Mouse (Mus musculus) intestine, embryonic 14.5 days (tissue): ENCODE data around the gene Ghdc. TPM values are rescaled to one million over a fixed set of nuclear protein-coding genes. Genes with fewer than 3 reads are reported as not detected.
"Not testable (repeated sequence)": the region's sequence is repeated elsewhere in the genome, so short reads cannot be mapped to it uniquely, and the experiment has no call there.

Experiments
- ATAC-seq: fragments of 200-750 bp; cut with Nextera tagmentation; replicated peaks from 2 replicates; pipeline ENCODE4 v1.8.0; 2017; ENCODE audit warnings: low read depth, moderate number of reproducible peaks, moderate TSS enrichment, moderate library complexity; ENCODE audit not compliant: low FRiP score, low TSS enrichment
- DNase-seq: peaks from one replicate; pipeline ENCODE4 v3.0.0-alpha.2; 2018; ENCODE audit warnings: low spot score
- H3K27ac ChIP-seq: fragments of 300-500 bp; sonication (generic); 2 replicates; pipeline ENCODE4 v1.5.1; 2014; ENCODE audit warnings: low read depth, mild to moderate bottlenecking, control low read depth
- H3K27me3 ChIP-seq: fragments of 300-500 bp; sonication (generic); replicated peaks from 2 replicates; pipeline ENCODE4 v1.6.1; 2014; ENCODE audit warnings: low read length, control low read depth; ENCODE audit not compliant: control insufficient read depth, insufficient read depth
- H3K36me3 ChIP-seq: fragments of 300-500 bp; sonication (generic); 2 replicates; pipeline ENCODE4 v1.6.1; 2014; ENCODE audit warnings: low read length, control low read depth; ENCODE audit not compliant: control insufficient read depth, insufficient read depth
- H3K4me1 ChIP-seq: fragments of 300-500 bp; sonication (generic); replicated peaks from 2 replicates; pipeline ENCODE4 v1.6.1; 2014; ENCODE audit warnings: low read length, control low read depth, mixed read lengths; ENCODE audit not compliant: control insufficient read depth, insufficient read depth
- H3K4me2 ChIP-seq: fragments of 300-500 bp; sonication (generic); 2 replicates; pipeline ENCODE4 v1.6.1; 2014; ENCODE audit warnings: low read length
- H3K4me3 ChIP-seq: fragments of 300-500 bp; sonication (generic); 2 replicates; pipeline ENCODE4 v1.5.1; 2014; ENCODE audit warnings: low read depth, low read length, control low read depth, mixed read lengths
- H3K9ac ChIP-seq: fragments of 300-500 bp; sonication (generic); 2 replicates; pipeline ENCODE4 v1.6.1; 2014; ENCODE audit warnings: mild to moderate bottlenecking, low read length
- H3K9me3 ChIP-seq: fragments of 300-500 bp; sonication (generic); 2 replicates; pipeline ENCODE4 v1.6.1; 2016; ENCODE audit warnings: low read length, control low read depth; ENCODE audit not compliant: control insufficient read depth
- WGBS: fragments of 180-500 bp; shearing (Covaris S2); extraction: QIAGEN DNeasy Blood & Tissue Kit; methylation state at CpG from one replicate; pipeline ENCODE4 v1.1.7; 2014; 5-methylcytosine and 5-hydroxymethylcytosine counted together
- polyA plus RNA-seq: library from polyadenylated mRNA; unstranded; fragments of >200 nt; fragmentation: Nextera tagmentation; extraction: Ambion mirVana; gene quantifications from 2 replicates; pipeline ENCODE4 v1.2.1, GENCODE M21; 2014

Gene Ghdc
- polyA plus RNA-seq, 1 experiment from 2014 or later = 3.5 TPM

DNA sequence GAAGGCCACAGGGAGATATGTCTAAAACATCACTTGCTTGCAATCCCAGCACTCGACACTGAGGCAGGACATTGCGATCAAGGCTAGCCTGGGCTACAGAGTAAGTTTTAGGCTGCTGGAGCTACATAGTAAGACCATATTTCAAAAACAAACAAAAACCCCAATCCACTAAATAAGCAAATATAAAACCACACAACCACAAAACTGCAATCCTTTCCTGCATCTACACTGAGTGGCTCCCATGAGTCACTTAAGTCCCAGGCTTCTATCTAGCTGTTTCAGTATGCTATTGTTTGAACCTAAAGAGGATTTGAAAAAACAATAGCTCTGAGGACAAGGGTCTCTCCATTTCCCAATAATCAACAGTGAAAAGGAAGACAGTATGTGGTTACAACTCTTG lies 24.6 kb upstream of the Ghdc start:
- no peaks in the 10 kb centered on the region for H3K27me3 ChIP-seq
- DNase-seq (no peak), ATAC-seq (no peak)
- no peak overlapping the region for H3K27ac ChIP-seq
- H3K9ac ChIP-seq = no peak overlapping the region
- no peak overlapping the region for H3K4me2 ChIP-seq
- no peaks in the 10 kb centered on the region for H3K9me3 ChIP-seq
- 87% methylated on average over 2 of the region's 2 CpGs for WGBS
- H3K4me3 ChIP-seq = no peak overlapping the region
- peaks cover 45% of the 10 kb centered on the region for H3K36me3 ChIP-seq
- H3K4me1 ChIP-seq = no peaks in the 10 kb centered on the region

GRCm38 (mm10) chr11:100791457-100792049 lies 20.8 kb upstream of the Ghdc start:
- no peaks in the 10 kb centered on the region for H3K27me3 ChIP-seq
- H3K27ac ChIP-seq = no peak overlapping the region
- DNase-seq (no peak), ATAC-seq (no peak)
- WGBS = 87% methylated on average over 2 of the region's 2 CpGs
- H3K36me3 ChIP-seq = peaks cover 67% of the 10 kb centered on the region
- no peak overlapping the region for H3K4me2 ChIP-seq
- H3K9me3 ChIP-seq = no peaks in the 10 kb centered on the region
- H3K4me1 ChIP-seq = no peaks in the 10 kb centered on the region
- no peak overlapping the region for H3K9ac ChIP-seq
- no peak overlapping the region for H3K4me3 ChIP-seq

- H3K27me3 ChIP-seq, H3K4me3 ChIP-seq, H3K4me2 ChIP-seq, H3K9me3 ChIP-seq, DNase-seq, H3K9ac ChIP-seq, H3K27ac ChIP-seq, ATAC-seq, H3K4me1 ChIP-seq: not testable (repeated sequence)
- H3K36me3 ChIP-seq = peaks cover 58% of the 10 kb centered on the region
- 93% methylated on average over 9 of the region's 9 CpGs for WGBS
Observed at GRCm38 (mm10) chr11:100790644-100791043, 19.9 kb upstream of the Ghdc start.

DNA sequence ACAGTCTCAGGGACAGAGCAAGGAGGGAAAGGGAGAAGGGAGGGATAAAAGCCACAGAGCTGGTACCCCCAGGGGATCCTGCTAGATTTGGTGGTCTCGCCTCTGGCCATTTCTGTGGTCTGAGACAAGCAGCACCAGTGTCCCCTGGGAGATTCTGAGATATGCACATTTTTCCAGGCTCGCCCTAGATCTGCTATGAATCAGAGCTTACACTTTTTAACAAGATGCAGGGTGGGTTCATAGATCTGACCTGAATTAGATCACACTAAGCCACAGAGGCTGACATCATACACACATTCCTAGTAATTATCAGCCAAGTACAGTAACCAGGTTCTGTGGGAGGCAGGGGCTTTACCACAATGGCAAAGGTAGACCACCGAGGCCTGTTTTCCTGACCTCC lies 18.9 kb upstream of the Ghdc start:
- Histone ChIP-seq H3K9me3 (no peaks in the 10 kb centered on the region), H3K27me3 (no peaks in the 10 kb centered on the region), H3K4me3 (no peak overlapping the region), H3K36me3 (peaks cover 56% of the 10 kb centered on the region), H3K27ac (no peak overlapping the region), H3K4me2 (no peak overlapping the region), H3K9ac (no peak overlapping the region), H3K4me1 (no peaks in the 10 kb centered on the region)
- ATAC-seq (no peak), DNase-seq (no peak)
- WGBS = 86% methylated on average over 3 of the region's 3 CpGs

DNA sequence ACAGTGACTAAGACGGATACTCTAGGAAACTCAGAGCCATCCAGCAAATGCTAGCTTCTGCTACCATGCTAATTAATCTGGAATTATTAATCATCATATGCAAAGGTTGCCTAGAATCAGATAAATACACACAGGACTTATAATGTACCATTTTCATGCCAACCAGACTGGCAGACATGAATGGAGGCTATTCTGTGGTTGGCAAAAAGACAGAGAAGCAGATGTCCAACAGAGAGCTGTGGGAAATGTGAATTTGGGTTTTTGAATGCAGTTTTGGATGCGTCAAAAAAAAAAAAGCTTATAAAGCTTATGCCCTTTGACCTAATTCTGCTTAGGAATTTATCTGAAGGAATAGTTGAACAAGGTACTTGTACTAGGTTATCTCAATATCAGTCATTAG lies 15.0 kb upstream of the Ghdc start:
- ATAC-seq = no peak
- Histone ChIP-seq H3K4me2 (no peak overlapping the region), H3K36me3 (peaks cover 65% of the 10 kb centered on the region), H3K27me3 (no peaks in the 10 kb centered on the region), H3K27ac (no peak overlapping the region), H3K9ac (no peak overlapping the region), H3K4me1 (no peaks in the 10 kb centered on the region), H3K4me3 (no peak overlapping the region), H3K9me3 (no peaks in the 10 kb centered on the region)
- 96% methylated on average over 2 of the region's 2 CpGs for WGBS
- no peak for DNase-seq

- H3K9me3 ChIP-seq = no peaks in the 10 kb centered on the region
- no peak for ATAC-seq
- no peak overlapping the region for H3K4me2 ChIP-seq
- H3K4me1 ChIP-seq = no peaks in the 10 kb centered on the region
- H3K27ac ChIP-seq = no peak overlapping the region
- WGBS = 89% methylated on average over 8 of the region's 8 CpGs
- H3K9ac ChIP-seq = no peak overlapping the region
- H3K4me3 ChIP-seq = no peak overlapping the region
- no peak for DNase-seq
- peaks cover 50% of the 10 kb centered on the region for H3K36me3 ChIP-seq
- no peaks in the 10 kb centered on the region for H3K27me3 ChIP-seq
Observed at GRCm38 (mm10) chr11:100784286-100784685, 13.5 kb upstream of the Ghdc start.

DNA sequence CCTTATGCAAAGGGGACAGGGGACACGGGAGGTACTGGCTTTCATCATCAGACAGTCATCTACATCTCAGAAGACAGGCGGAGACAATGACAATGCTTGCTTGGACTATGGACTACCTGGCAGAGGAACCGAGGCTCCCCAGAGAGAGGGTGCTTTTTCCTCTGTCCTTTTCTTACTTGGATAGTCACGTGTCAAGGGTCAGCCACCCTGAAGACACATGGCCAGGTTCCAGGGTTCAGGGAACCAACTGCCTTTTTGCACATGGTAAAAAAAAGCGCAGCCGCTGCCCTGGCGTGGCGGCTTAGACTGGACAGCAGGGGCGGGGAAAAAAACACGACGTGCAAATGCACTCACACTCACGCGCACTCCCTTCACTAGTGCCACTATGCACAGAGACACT lies 11.8 kb upstream of the Ghdc start:
- ATAC-seq (no peak), DNase-seq (no peak)
- no peaks in the 10 kb centered on the region for H3K27me3 ChIP-seq
- H3K27ac ChIP-seq = no peak overlapping the region
- 88% methylated on average over 13 of the region's 13 CpGs for WGBS
- no peak overlapping the region for H3K4me2 ChIP-seq
- H3K4me1 ChIP-seq = no peaks in the 10 kb centered on the region
- no peak overlapping the region for H3K9ac ChIP-seq
- no peaks in the 10 kb centered on the region for H3K9me3 ChIP-seq
- H3K36me3 ChIP-seq = peaks cover 42% of the 10 kb centered on the region
- no peak overlapping the region for H3K4me3 ChIP-seq

GRCm38 (mm10) chr11:100781763-100782475 lies 11.2 kb upstream of the Ghdc start:
- Histone ChIP-seq H3K9me3 (no peaks in the 10 kb centered on the region), H3K4me1 (no peaks in the 10 kb centered on the region), H3K27me3 (no peaks in the 10 kb centered on the region), H3K9ac (no peak overlapping the region), H3K4me3 (no peak overlapping the region), H3K36me3 (peaks cover 36% of the 10 kb centered on the region), H3K4me2 (no peak overlapping the region), H3K27ac (no peak overlapping the region)
- ATAC-seq (no peak), DNase-seq (no peak)
- WGBS = 88% methylated on average over 15 of the region's 15 CpGs

- no peak for ATAC-seq
- WGBS = 80% methylated on average over 8 of the region's 8 CpGs
- no peaks in the 10 kb centered on the region for H3K9me3 ChIP-seq
- no peak overlapping the region for H3K4me3 ChIP-seq
- no peaks in the 10 kb centered on the region for H3K4me1 ChIP-seq
- H3K4me2 ChIP-seq = no peak overlapping the region
- H3K27me3 ChIP-seq = no peaks in the 10 kb centered on the region
- no peak for DNase-seq
- H3K9ac ChIP-seq = no peak overlapping the region
- no peak overlapping the region for H3K27ac ChIP-seq
- peaks cover 33% of the 10 kb centered on the region for H3K36me3 ChIP-seq
Observed at GRCm38 (mm10) chr11:100780247-100780646, 9.5 kb upstream of the Ghdc start.
